Comparison of ENCODE assay signal across 9 mouse cellular contexts in the genomic region with DNA sequence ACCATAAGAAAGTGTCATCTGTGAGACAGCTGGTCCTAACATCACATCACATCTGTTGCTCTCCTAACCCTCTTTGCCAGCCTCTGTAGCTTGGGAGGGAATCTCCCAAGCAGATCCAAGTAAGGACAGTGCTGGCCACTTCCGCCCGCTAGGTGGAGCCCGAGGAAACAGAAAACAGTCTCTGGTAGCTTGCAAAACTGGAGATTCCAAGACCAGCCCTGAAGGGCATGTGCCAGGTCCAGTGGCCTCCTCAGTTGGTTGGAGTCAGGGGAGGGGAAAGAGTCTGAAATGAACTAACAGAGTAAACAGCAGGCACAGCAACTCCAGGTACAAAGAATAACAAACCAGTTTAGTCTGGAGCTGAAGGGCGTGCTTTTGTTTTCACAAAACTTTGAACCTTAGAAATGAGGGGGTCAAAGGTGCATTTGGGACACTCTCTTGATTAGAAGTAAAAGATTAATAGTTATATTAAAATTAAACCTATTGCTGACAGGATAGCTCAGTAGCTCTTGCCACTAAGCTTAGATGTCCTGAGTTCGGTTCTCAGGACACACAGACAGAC. TPM values are rescaled to one million over a fixed set of nuclear protein-coding genes. Genes with fewer than 3 reads are reported as not detected.
DNase-seq lines count a peak whose midpoint lies in the region; ATAC-seq and TF ChIP-seq lines count a peak whose summit lies in the region.
"Had no signal": no experiment of that assay in that cellular context is flagged by ENCODE, and none has a peak within 500 bp of the region (broad histone marks: within the 10 kb centered on the region; RNA-seq: fewer than 3 reads in every experiment).

No protein-coding gene starts in this region.

- H3K4me2 ChIP-seq in forebrain, postnatal 0 days (ENCODE audit: low read depth), result no peak overlapping the region
- no peak overlapping the region for H3K4me2 ChIP-seq in lung, embryonic 14.5 days
- H3K4me2 ChIP-seq: limb, embryonic 15.5 days had no signal

- no peak overlapping the region for H3K9ac ChIP-seq in forebrain, postnatal 0 days
- H3K9ac ChIP-seq in lung, embryonic 14.5 days, result no peak overlapping the region
- H3K9ac ChIP-seq: limb, embryonic 15.5 days had no signal

- TF ChIP-seq CTCF in G1E (IDR thresholded peaks at IDR 0.05; ENCODE audit: low read depth, low read length), result peak; percentile 67
- TF ChIP-seq CTCF in forebrain, postnatal 0 days (IDR thresholded peaks at IDR 0.05; ENCODE audit: low read depth), result peak; percentile 78
- peak; percentile 99 for TF ChIP-seq CTCF in layer of hippocampus, adult 2 months (conservative IDR thresholded peaks at IDR 0.05)
- peak; percentile 85 for TF ChIP-seq CTCF in lung, embryonic 14.5 days (IDR thresholded peaks at IDR 0.05; ENCODE audit: low read depth)

- H3K9me3 ChIP-seq in G1E (replicated peaks), result no peaks in the 10 kb centered on the region
- H3K9me3 ChIP-seq in forebrain, postnatal 0 days (ENCODE audit: low read length), result no peaks in the 10 kb centered on the region
- H3K9me3 ChIP-seq in lung, embryonic 14.5 days (ENCODE audit: low read depth, low read length), result no peaks in the 10 kb centered on the region
- H3K9me3 ChIP-seq: limb, embryonic 15.5 days had no signal

- no peak overlapping the region for H3K27ac ChIP-seq in forebrain, postnatal 0 days (ENCODE audit: low read depth, low read length)
- no peak overlapping the region for H3K27ac ChIP-seq in layer of hippocampus, adult 2 months
- H3K27ac ChIP-seq in lung, embryonic 14.5 days (ENCODE audit: low read depth), result no peak overlapping the region
- H3K27ac ChIP-seq: limb, embryonic 15.5 days had no signal

- 47% methylated on average over 5 of the region's 5 CpGs for WGBS in forebrain, postnatal 0 days
- 38% methylated on average over 5 of the region's 5 CpGs for WGBS in lung, embryonic 14.5 days

- H3K36me3 ChIP-seq in G1E (replicated peaks), result no peaks in the 10 kb centered on the region
- H3K36me3 ChIP-seq in forebrain, postnatal 0 days (ENCODE audit: insufficient read depth), result no peaks in the 10 kb centered on the region
- H3K36me3 ChIP-seq in lung, embryonic 14.5 days (ENCODE audit: insufficient read depth), result no peaks in the 10 kb centered on the region
- H3K36me3 ChIP-seq: limb, embryonic 15.5 days had no signal

- no peak overlapping the region for H3K4me3 ChIP-seq in G1E (ENCODE audit: low read depth, low read length)
- no peak overlapping the region for H3K4me3 ChIP-seq in forebrain, postnatal 0 days (ENCODE audit: low read depth, low read length)
- no peak overlapping the region for H3K4me3 ChIP-seq in layer of hippocampus, adult 2 months
- no peak overlapping the region for H3K4me3 ChIP-seq in lung, embryonic 14.5 days (ENCODE audit: low read depth, low read length)
- H3K4me3 ChIP-seq: limb, embryonic 15.5 days had no signal

- peak; percentile 49 for ATAC-seq in G1E (ENCODE audit: extremely low read depth, insufficient number of reproducible peaks, low FRiP score, poor library complexity, severe bottlenecking)
- ATAC-seq in forebrain, postnatal 0 days, result peak; percentile 87
- ATAC-seq in lung, embryonic 14.5 days (ENCODE audit: insufficient read depth), result peak; percentile 88

- peaks cover 10% of the 10 kb centered on the region; the same call in 1 of the 2 replicates for H3K4me1 ChIP-seq in G1E (ENCODE audit: insufficient read depth, low read depth, low read length)
- no peaks in the 10 kb centered on the region for H3K4me1 ChIP-seq in forebrain, postnatal 0 days (ENCODE audit: insufficient read depth)
- no peaks in the 10 kb centered on the region for H3K4me1 ChIP-seq in lung, embryonic 14.5 days (ENCODE audit: insufficient read depth)
- H3K4me1 ChIP-seq: limb, embryonic 15.5 days had no signal

- DNase-seq in G1E (ENCODE audit: low spot score), result peak; percentile 20
- peak; percentile 80 to 82 for DNase-seq in cerebellum, adult 18-20 months
- DNase-seq in forebrain, postnatal 0 days, result peak; percentile 76
- DNase-seq in heart, postnatal 4 days, result peak; percentile 87
- peak; percentile 74 to 90 for DNase-seq in layer of hippocampus, adult 2 months (ENCODE audit: low spot score in 2 of 2)
- peak; percentile 92 for DNase-seq in lung, embryonic 14.5 days
- DNase-seq in ovary, postnatal 10 days (ENCODE audit: low spot score), result peak; percentile 56
- peak; percentile 68 for DNase-seq in thymus, postnatal 0 days (ENCODE audit: low spot score)

- peaks cover 19% of the 10 kb centered on the region for H3K27me3 ChIP-seq in G1E (ENCODE audit: insufficient read depth, low read length)
- no peaks in the 10 kb centered on the region for H3K27me3 ChIP-seq in forebrain, postnatal 0 days (ENCODE audit: insufficient read depth, low read length)
- no peaks in the 10 kb centered on the region for H3K27me3 ChIP-seq in lung, embryonic 14.5 days (ENCODE audit: insufficient read depth, low read length)
- H3K27me3 ChIP-seq: limb, embryonic 15.5 days had no signal

RNA-seq across cellular contexts. Expression of a gene that starts 14.2 kb away (rescaled TPM):
- total RNA-seq in G1E (2014; fragmentation: Nextera tagmentation), result 10.0 and 12.0 TPM in 2 replicates
- total RNA-seq in G1E (2017), result 21.4 and 37.9 TPM in 2 replicates
- polyA plus RNA-seq in G1E (2012), result 43.9 and 60.9 TPM in 2 replicates
- 22.8 and 23.0 TPM in 2 replicates for total RNA-seq in forebrain, postnatal 0 days (2014; rRNA removed)
- 45.2 and 52.2 TPM in 2 replicates for polyA plus RNA-seq in forebrain, postnatal 0 days (2015; fragmentation: Nextera tagmentation; extraction: Ambion mirVana)
- 10 to 100 TPM; 76.0 to 80.9 TPM for total RNA-seq in heart, postnatal 4 days (2021)
- 10 to 100 TPM; 17.1 to 18.7 TPM for total RNA-seq in layer of hippocampus, adult 2 months (2021)
- polyA plus RNA-seq in lung, embryonic 14.5 days (2014; fragmentation: Nextera tagmentation; extraction: Ambion mirVana), result 98.5 and 101 TPM in 2 replicates
- 90.2 and 95.5 TPM in 2 replicates for polyA plus RNA-seq in thymus, postnatal 0 days (2015; fragmentation: Nextera tagmentation; extraction: Ambion mirVana)

Comparison
In these comparisons a context has a peak if more than half of its experiments do, and no peak if none do; other contexts are left out.
1. DNase-seq: peak in every context shown above with its lines; median percentile 92 in lung, embryonic 14.5 days; 87 in heart, postnatal 4 days; 82 in layer of hippocampus, adult 2 months; 81 in cerebellum, adult 18-20 months; 76 in forebrain, postnatal 0 days; 68 in thymus, postnatal 0 days; 56 in ovary, postnatal 10 days; 20 in G1E.